Mouse (Mus musculus) spleen, adult 2 months (tissue): Measurements from ENCODE around the gene Prkaca.

Experiments
- CTCF ChIP-seq: fragments of 200-500 bp; IDR thresholded peaks from 2 replicates; pipeline ENCODE4 v1.5.1; 2011; ENCODE audit warnings: mild to moderate bottlenecking, inconsistent platforms; ENCODE audit not compliant: insufficient read depth, insufficient read length, insufficient replicate concordance; ENCODE audit errors: extremely low read depth
- POLR2A ChIP-seq: fragments of 200-500 bp; IDR thresholded peaks from 2 replicates; pipeline ENCODE4 v1.6.1; 2011; ENCODE audit warnings: low read depth, low read length, inconsistent platforms

DNA sequence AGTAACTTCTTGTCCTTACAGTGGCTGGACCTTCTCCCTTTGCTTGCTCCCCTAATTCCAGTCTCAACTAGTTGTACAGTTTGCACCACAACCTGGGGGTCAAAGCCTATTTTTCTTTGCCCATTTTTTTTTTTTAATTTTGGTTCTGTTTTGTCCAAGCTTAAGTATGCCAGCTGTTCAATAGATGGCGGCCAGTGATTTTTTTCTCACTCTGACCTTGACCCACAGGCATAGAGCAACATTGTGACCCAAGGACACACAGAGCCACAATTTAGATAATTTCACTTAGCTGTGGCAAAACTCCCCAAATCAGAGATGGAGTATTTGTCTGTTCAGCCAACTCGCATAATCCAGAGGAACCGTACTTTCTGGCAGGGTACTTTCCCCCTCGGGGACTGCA, 1.7 kb upstream of the Prkaca start:
- TF ChIP-seq POLR2A (no peak), CTCF (no peak)
